Mouse (Mus musculus) lung, postnatal 14 days (tissue): ENCODE measurements around the gene Actn4.

Experiments
- DNase-seq: peaks from one replicate; pipeline ENCODE4 v3.0.0; 2021

The Actn4 gene

DNA sequence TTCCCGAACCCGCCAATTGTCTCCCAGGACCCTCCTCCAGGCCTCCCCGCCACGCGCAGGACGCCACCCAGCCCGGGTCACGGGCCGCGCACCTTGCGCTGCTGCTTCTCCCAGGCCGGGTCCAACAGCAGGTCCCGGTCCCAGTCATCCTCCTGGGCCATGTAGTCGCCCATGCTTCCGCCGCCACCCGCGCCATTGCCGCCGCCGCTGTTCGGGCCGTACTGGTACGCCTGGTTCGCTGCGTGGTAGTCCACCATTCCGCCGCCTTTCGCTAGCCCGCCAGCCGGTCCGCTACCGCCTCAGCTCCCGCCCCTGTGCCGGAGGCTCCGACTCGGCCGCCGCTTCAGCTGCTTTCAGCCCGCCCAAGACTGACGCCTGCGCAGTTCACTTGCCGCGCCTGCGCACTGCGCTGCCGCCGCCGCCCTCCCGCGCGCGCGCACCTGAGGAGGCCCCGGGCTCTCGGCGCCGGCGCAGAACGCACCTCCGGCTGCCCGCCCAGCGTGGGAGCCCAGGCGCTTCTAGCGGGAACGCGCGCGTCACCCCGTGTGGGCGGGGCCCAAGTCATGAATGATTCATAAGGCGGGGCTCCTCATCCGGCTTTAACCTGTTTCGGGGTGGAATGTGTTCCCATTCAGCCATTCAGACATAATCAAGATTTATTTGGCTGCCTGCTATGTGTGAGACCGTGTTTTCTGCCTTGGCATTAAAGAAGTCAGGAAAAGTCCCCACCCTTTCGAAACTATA is at the start of gene Actn4:
TSS of gene Actn4 (minus strand) at position 414 of the 744 bp plus-strand sequence.
- DNase-seq: peak; percentile 99

DNA sequence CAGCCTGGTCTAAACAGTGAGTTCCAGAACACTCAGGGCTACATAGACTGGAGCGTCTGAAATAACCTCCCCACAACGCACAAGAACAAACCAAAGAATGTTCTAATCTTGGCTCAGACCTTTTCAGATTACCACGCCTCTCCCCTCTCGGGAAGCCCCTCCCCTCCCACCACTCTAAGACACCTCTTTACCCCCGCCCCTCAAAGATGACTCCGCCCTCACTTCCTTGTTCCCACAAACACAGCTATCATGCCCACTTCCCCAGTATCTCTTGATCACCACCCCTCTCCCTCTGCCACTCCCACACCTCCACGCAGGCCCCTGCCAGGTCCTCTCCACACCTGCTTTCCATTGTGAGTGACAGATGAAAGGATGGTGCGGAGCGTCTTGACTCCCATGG is 46.6 kb upstream of the Actn4 start:
- no peak for DNase-seq

DNA sequence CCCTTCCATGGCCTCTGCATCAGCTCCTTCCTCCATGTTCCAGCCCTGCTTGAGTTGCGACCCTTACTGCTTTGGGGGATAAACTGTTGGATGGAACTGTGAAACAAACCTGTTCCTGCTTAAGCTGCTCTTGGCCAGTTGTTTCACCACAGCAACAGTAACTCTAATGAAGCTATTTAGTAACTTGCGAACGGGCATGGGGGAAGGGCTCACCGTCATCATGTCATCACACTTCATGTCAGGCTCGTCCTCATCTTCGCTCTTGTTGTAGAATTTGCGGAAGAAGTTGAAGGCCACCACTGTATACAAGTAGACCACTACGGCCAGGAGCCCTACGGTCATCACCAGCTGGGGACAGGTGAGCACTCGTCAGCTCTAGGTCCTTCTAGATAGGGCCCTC is 46.0 kb upstream of the Actn4 start:
- no peak for DNase-seq

GRCm38 (mm10) chr7:29007224-29008101 is 45.3 kb upstream of the Actn4 start:
- no peak for DNase-seq

- peak; percentile 76 for DNase-seq
These were observed 38.8 kb upstream of the Actn4 start for GRCm38 (mm10) chr7:29000651-29001605.

- DNase-seq: no peak
These were observed 31.3 kb upstream of the Actn4 start for GRCm38 (mm10) chr7:28993402-28993801.

- no peak for DNase-seq
These were observed 30.9 kb upstream of the Actn4 start for GRCm38 (mm10) chr7:28992997-28993396.

DNA sequence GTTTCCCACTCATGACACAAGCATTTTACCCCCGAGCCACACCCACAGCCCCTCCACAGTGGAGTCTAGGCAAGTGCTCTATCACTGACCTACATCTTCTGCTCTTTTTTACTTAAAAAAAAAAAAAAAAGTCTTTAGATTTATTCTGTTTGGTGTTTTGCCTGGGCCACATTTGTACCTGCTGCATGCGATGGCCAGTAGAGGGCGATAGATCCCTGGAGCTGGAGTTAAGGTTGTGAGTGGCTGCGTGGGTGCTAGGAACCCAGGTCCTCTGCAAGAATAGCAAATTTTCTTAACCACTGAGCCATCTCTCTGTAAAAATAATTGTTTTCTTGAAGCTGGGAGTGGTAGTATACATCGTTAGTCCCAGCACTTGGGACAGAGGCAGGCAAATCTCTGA is 29.5 kb upstream of the Actn4 start:
- DNase-seq: no peak

DNA sequence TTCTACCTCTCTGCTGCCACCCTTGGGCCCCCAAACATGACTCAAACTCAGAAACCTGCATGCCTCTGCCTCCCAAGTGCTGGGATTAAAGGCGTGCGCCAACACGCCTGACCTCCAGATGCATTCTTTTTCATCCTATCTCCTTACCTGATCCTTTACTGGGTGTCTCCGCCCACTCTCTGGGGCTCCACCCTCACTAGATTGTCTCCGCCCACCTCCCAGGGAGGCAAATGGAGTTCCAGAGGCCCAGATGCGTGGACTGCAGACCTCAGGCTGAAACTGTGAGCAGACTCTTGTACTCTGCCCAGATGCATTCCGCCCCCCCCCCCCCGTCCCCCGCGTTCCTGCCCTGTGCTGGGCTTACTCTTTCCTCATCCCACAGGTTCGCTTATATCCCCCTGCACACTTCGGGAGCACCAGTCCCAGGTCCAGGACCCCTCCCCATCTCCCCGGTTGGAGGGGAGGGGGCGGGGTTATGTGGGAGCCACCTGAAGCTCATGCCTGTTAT is 28.7 kb upstream of the Actn4 start:
- no peak for DNase-seq

DNA sequence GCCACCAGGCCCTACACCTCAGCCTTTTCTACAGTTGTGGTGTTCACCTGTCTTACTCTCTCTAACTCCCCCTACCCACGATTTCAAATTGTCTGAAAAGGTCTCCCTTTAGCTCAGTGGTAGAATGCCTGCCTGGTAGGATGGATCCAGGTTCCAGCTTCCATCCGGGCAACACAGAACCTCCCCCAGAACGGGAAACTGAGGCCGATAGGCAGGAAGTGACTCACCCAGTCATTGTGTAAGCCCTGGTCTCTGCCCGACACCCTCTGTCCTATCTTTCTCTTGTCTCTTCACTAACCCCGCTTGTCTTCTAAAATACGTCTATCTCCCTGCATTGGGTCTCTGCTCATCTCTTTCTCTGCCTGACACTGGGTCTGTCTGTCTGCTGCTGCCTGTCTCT is 23.1 kb upstream of the Actn4 start:
- no peak for DNase-seq

DNA sequence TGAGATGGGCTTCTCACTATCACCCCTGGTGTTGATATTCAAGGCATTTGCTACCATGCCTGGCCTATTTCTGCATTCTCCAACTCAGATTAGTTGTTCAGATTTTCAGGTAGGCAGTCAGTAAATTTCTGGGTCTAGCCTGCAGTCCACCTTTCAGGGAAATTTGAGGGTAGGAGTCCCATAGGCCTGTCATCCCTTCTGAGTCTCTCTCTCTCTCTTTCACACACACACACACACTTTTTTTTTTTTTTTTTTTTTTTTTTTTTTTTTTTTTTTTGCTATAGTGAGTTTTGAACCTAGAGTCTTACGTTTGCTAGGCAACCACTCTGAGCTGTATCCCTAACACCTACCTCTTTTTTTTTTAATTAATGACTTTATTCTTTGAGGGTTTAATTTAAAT is 22.3 kb upstream of the Actn4 start:
- DNase-seq: no peak

- DNase-seq: no peak
These were observed 21.7 kb upstream of the Actn4 start for GRCm38 (mm10) chr7:28983849-28984248.

- no peak for DNase-seq
These were observed 21.0 kb upstream of the Actn4 start for GRCm38 (mm10) chr7:28983141-28983564.

- peak; percentile 38 for DNase-seq
These were observed 20.3 kb upstream of the Actn4 start for GRCm38 (mm10) chr7:28982274-28983013.

DNA sequence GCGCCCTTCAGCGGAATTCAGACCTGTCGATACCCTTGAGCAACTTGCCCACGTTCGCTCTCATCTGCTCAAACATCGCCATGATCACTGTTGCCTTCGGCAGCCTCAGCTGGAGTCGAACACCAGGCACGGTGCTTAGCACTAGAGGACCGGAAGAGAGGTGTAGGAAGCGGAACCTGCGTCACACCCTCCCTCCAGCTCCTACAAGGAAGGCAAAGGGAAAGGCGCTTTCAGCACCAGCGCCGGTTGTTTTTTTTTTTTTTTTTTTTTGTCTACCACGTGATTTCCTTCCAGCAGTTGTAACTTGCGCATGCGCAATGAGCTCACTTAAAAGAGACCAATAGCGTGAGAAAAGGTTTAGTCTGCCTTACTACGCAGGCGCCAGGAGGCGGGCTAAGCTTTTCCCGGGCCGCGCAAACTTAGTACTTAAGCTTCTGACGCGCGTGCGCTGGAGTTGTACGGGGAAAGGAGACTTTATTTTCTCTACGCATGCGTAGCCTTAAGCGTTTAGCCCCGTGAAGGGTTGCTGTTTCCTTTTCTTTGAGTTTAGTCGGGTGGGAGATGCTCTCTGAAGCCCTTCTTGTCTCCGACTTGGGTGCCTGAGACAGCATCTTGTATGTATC is 19.6 kb upstream of the Actn4 start, which contains the start of the genes Eif3k and Map4k1:
TSS of gene Eif3k (minus strand) at position 214 of the 623 bp plus-strand sequence.
TSS of gene Map4k1 (plus strand) at position 400 of the 623 bp plus-strand sequence.
- peak; percentile 98 for DNase-seq

GRCm38 (mm10) chr7:28977556-28977955 is 15.4 kb upstream of the Actn4 start:
- DNase-seq: no peak

GRCm38 (mm10) chr7:28973025-28973424 is 10.9 kb upstream of the Actn4 start:
- no peak for DNase-seq

DNA sequence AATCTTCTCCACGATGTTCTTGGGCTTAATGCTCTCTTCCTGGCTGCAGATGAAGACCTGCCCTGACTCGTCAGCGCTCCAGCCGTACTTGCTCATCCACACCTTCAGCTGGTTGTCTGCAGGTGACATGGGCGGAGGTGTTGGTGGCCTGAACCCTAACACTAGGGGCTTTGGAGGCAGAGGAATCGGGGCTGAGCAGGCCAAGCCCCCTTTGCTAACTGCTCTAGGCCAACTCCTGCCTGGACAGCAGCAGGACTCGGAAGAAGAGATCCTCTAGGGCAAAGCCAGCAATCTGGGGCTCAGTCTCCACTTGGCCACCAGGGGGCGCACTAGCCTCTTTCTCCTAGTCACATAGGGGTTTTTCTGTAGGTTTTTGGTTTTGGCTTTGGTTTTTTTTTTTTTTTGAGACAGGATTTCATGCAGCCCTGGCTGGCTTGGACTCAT is 10.4 kb upstream of the Actn4 start:
- DNase-seq: peak; percentile 89

GRCm38 (mm10) chr7:28971770-28972269 is 9.7 kb upstream of the Actn4 start:
- DNase-seq: peak; percentile 85

DNA sequence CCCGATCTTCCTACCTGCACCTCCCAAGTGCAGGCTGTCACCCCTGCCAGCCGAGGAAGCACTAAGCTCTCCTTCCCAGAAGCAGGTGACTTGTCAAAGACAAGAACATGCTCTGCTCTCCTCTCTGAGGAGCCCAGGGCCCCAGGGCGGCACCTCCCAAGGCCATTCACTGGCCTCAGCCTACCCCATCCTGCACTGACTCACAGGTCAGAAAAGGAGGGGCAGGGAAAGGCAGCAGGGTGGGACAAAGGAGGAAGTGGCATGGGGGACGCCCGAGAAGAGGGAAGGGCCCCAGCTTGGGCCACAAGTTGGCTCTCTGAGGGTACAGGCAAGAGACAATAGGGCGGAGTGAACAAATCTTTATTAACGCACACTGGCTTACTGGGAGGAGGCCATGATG is 8.9 kb upstream of the Actn4 start:
- no peak for DNase-seq
